Mouse (Mus musculus) adipose tissue, adult 10 weeks (tissue): ENCODE results near the gene 6430571L13Rik. TPM values are rescaled to one million over a fixed set of nuclear protein-coding genes. Genes with fewer than 3 reads are reported as not detected.

Experiments used
- polyA plus RNA-seq: library from polyadenylated mRNA; stranded (reverse); fragments of 350-450 nt; fragmentation: Illumina TruSeq; extraction: RNeasy Lipid Tissue Mini Kit (QIAGEN cat#74804); gene quantifications from one replicate; pipeline ENCODE4 v1.2.3, GENCODE M21; 2014; ENCODE audit warnings: low read depth, low replicate concordance

The 6430571L13Rik gene
- polyA plus RNA-seq: 0.22 TPM

DNA sequence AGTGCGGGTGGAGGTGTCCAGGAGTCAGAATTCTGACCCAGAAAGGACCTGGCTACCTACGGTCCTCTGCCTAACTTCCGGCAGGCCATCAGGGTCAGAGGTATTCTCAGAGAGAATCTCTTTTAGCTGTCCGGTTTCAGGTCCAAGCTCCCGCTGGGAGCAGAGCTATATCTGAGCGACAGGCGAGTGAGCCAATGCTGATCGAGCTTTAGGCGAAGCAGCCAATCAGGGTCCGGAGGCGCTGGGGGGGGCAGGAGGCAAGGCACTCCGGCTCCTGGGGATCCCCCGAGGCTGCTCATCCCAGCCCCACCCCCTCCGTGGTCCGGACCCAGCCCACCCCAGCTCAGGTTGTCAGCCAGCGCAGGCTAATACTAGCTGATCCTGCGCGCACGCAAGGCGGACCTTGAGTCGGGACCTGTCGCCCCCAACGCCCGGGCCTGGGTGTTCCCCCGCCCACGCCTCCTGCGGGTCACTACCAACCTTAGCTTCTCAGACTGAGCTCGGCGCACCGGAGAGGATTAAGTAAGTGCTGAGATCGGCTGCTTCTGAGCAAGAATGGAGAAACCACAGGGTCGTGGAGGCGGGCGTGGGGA lies at the start of gene 6430571L13Rik:
TSS of gene 6430571L13Rik (plus strand) at position 336 of the 593 bp plus-strand sequence.

DNA sequence AAGGTAGTCTGAATTCAATTTTAAA lies 44.6 kb upstream of the 6430571L13Rik start, which contains the start of gene Cish:
TSS of gene Cish (plus strand) at position 11 of the 25 bp plus-strand sequence.

DNA sequence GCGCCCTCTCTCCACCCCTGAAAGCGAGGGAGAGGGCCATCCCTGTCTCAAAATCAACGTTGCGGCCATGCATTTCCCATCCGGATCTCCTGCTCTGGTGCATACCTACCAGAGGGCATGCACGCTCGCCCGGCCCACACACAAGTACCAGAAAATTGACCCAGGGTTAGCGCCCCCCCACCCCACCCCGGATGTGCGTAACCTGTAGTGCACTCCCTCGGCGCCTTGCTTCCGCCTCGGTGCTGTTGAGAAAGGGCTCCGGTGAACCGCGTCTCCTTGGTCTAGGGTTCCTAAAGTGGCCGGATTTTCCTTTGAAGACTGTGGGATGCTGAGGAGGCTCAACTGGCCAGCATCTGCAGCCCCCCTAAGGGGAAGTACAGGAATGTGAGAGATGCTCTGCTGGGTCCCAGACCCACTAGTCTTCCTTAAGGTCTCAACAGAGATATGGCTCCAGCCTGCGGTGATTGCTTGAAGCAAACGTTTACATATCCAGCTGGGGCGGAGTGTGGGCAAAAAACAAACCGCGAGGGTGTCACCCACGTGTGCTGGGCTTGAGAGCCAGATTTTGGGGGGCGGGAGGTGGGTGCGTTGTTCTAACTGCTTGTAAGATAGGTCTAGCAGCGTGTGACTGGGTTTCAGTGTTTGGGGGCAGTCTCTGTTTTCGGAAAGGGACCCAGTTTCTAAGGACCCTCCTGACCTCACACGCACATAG lies 2.1 kb upstream of the 6430571L13Rik start, which contains the start of gene Hemk1:
TSS of gene Hemk1 (minus strand) at position 179 of the 712 bp plus-strand sequence.

DNA sequence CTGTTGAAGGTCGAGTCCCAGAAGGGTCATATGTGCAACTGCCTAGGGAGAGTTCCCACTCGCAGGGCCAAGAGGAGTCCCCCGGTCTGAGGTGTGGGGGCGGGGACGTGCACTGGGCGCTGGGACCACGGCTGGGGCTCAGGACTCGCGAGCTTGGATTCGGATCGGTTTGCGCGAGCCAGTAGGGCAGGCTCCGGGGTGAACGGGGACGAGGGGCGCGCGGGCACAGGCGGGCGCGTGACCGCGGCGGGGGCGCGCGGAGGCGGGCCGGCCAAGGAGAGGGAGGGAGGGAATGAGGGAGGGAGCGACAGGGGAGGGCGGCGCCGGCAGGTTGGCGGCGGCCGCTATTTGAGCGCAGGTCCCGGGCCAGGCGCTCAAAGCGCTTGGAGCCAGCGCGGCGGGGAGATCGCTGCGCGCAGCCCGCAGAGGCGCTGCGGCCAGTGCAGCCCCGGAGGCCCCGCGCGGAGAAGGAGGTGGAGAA lies 59.1 kb downstream of the 6430571L13Rik start, which contains the start of gene Cacna2d2:
TSS of gene Cacna2d2 (plus strand) at position 122 of the 481 bp plus-strand sequence.

Other genes starting within 250 kb of the 6430571L13Rik start
- 1.5 TPM for gene Dock3, start 108.7 kb upstream of the 6430571L13Rik start, polyA plus RNA-seq
- 7.2 TPM for gene Mapkapk3, start 50.7 kb upstream of the 6430571L13Rik start, polyA plus RNA-seq
- 13.5 TPM for gene Cish, start 44.6 kb upstream of the 6430571L13Rik start, polyA plus RNA-seq
- gene Hemk1, start 2.3 kb upstream of the 6430571L13Rik start, polyA plus RNA-seq: 16.6 TPM
- 0.96 TPM for gene Cacna2d2, start 59.0 kb downstream of the 6430571L13Rik start, polyA plus RNA-seq
- gene Tmem115, start 193.3 kb downstream of the 6430571L13Rik start, polyA plus RNA-seq: 29.4 TPM
- gene Cyb561d2, start 201.6 kb downstream of the 6430571L13Rik start, polyA plus RNA-seq: 22.5 TPM
- gene Nprl2, start 201.6 kb downstream of the 6430571L13Rik start, polyA plus RNA-seq: 19.2 TPM
- gene Zmynd10, start 206.7 kb downstream of the 6430571L13Rik start, polyA plus RNA-seq: 11.1 TPM
- gene Rassf1, start 211.0 kb downstream of the 6430571L13Rik start, polyA plus RNA-seq: 33.9 TPM
- gene Tusc2, start 222.7 kb downstream of the 6430571L13Rik start, polyA plus RNA-seq: 34.1 TPM
- 31.9 TPM for gene Hyal2, start 227.3 kb downstream of the 6430571L13Rik start, polyA plus RNA-seq
- 26.2 TPM for gene Hyal1, start 236.3 kb downstream of the 6430571L13Rik start, polyA plus RNA-seq
- 37.0 TPM for gene Naa80, start 238.3 kb downstream of the 6430571L13Rik start, polyA plus RNA-seq
- 1.7 TPM for gene Hyal3, start 240.2 kb downstream of the 6430571L13Rik start, polyA plus RNA-seq
- gene Ifrd2, start 247.0 kb downstream of the 6430571L13Rik start, polyA plus RNA-seq: 21.9 TPM